Mouse (Mus musculus) monocyte, adult 5-6 weeks (primary cell): Measurements from ENCODE around the gene Mpeg1. TPM values are rescaled to one million over a fixed set of nuclear protein-coding genes. Genes with fewer than 3 reads are reported as not detected.
A peak's percentile ranks its signal among the peaks of the same experiment; 100 is the strongest.

Experiments used
- ATAC-seq: fragments of 153-309, 156-312 bp; replicated peaks from 2 replicates; pipeline ENCODE4 v1.8.0; 2017; ENCODE audit warnings: mild to moderate bottlenecking; ENCODE audit not compliant: low TSS enrichment, insufficient number of reproducible peaks, severe bottlenecking, poor library complexity, low FRiP score
- total RNA-seq: library from RNA; stranded (forward); fragments of 200-1000, 200-491, 200-594 nt; gene quantifications from 3 replicates; pipeline ENCODE4 v1.2.3, GENCODE M21; 2017

Gene Mpeg1
- total RNA-seq, 1 experiment from 2014 or later = 374 TPM

- no peak for ATAC-seq
Observed at GRCm38 (mm10) chr19:12462851-12463721, 2.5 kb downstream of the Mpeg1 start.

- ATAC-seq = peak; percentile 24
Observed at GRCm38 (mm10) chr19:12463722-12464035, 3.1 kb downstream of the Mpeg1 start.

GRCm38 (mm10) chr19:12464127-12464526, 3.5 kb downstream of the Mpeg1 start:
- ATAC-seq = peak; percentile 36

- no peak for ATAC-seq
Observed at GRCm38 (mm10) chr19:12464674-12465073, 4.1 kb downstream of the Mpeg1 start.

GRCm38 (mm10) chr19:12465530-12466144, 5.1 kb downstream of the Mpeg1 start:
- no peak for ATAC-seq

GRCm38 (mm10) chr19:12466204-12466603, 5.6 kb downstream of the Mpeg1 start:
- peak; percentile 60 for ATAC-seq

GRCm38 (mm10) chr19:12467436-12467835, 6.9 kb downstream of the Mpeg1 start:
- no peak for ATAC-seq

- peak; percentile 48 for ATAC-seq
Observed at GRCm38 (mm10) chr19:12471866-12472265, 11.3 kb downstream of the Mpeg1 start.

GRCm38 (mm10) chr19:12472381-12472976, 11.9 kb downstream of the Mpeg1 start:
- ATAC-seq = no peak

- no peak for ATAC-seq
Observed at GRCm38 (mm10) chr19:12473201-12473641, 12.6 kb downstream of the Mpeg1 start.

GRCm38 (mm10) chr19:12473951-12474350, 13.4 kb downstream of the Mpeg1 start:
- no peak for ATAC-seq

- ATAC-seq = peak; percentile 46; the same call in 1 of the 2 replicates
Observed at GRCm38 (mm10) chr19:12475380-12476250, 15.0 kb downstream of the Mpeg1 start.

GRCm38 (mm10) chr19:12476721-12477270, 16.2 kb downstream of the Mpeg1 start:
- no peak for ATAC-seq

GRCm38 (mm10) chr19:12478369-12478768, 17.8 kb downstream of the Mpeg1 start:
- ATAC-seq = no peak

- ATAC-seq = no peak
Observed at GRCm38 (mm10) chr19:12483782-12484181, 23.2 kb downstream of the Mpeg1 start.

- no peak for ATAC-seq
Observed at GRCm38 (mm10) chr19:12484210-12484609, 23.6 kb downstream of the Mpeg1 start.

GRCm38 (mm10) chr19:12485223-12485622, 24.6 kb downstream of the Mpeg1 start:
- no peak for ATAC-seq

GRCm38 (mm10) chr19:12485631-12486030, 25.1 kb downstream of the Mpeg1 start:
- ATAC-seq = no peak

- ATAC-seq = no peak
Observed at GRCm38 (mm10) chr19:12486875-12487274, 26.3 kb downstream of the Mpeg1 start.
